Mouse (Mus musculus) spleen, adult 2 months (tissue): Measurements from ENCODE around the gene Sf3b6. TPM values are rescaled to one million over a fixed set of nuclear protein-coding genes. Genes with fewer than 3 reads are reported as not detected.
A peak's percentile ranks its signal among the peaks of the same experiment; 100 is the strongest.

Experiments
- DNase-seq, 2 experiments: peaks; one replicate each; pipeline versions ENCODE4 v3.0.0 to v3.0.0-alpha.2; 2012 to 2021; ENCODE audit warnings: low spot score in 2 of 2, low read depth in 1 of 2
- H3K27ac ChIP-seq: fragments of 200-500 bp; 2 replicates; pipeline ENCODE4 v1.5.1; 2012; ENCODE audit warnings: low read length, inconsistent platforms; ENCODE audit not compliant: insufficient read depth
- H3K27me3 ChIP-seq: fragments of 200-500 bp; 2 replicates; pipeline ENCODE4 v1.6.1; 2012; ENCODE audit warnings: mild to moderate bottlenecking, moderate library complexity, low read length, inconsistent platforms; ENCODE audit not compliant: control insufficient read depth, insufficient read depth
- H3K36me3 ChIP-seq: fragments of 200-500 bp; 2 replicates; pipeline ENCODE4 v1.6.1; 2012; ENCODE audit warnings: mild to moderate bottlenecking, low read length, inconsistent platforms; ENCODE audit not compliant: control insufficient read depth, insufficient read depth
- H3K4me1 ChIP-seq: fragments of 200-500 bp; 2 replicates; pipeline ENCODE4 v1.6.1; 2011; ENCODE audit warnings: inconsistent platforms; ENCODE audit not compliant: control insufficient read depth, insufficient read depth, insufficient read length
- H3K4me3 ChIP-seq: fragments of 200-500 bp; 2 replicates; pipeline ENCODE4 v1.5.1; 2011; ENCODE audit warnings: mild to moderate bottlenecking, inconsistent platforms; ENCODE audit not compliant: insufficient read depth, insufficient read length; ENCODE audit errors: extremely low read depth
- CTCF ChIP-seq: fragments of 200-500 bp; IDR thresholded peaks from 2 replicates; pipeline ENCODE4 v1.5.1; 2011; ENCODE audit warnings: mild to moderate bottlenecking, inconsistent platforms; ENCODE audit not compliant: insufficient read depth, insufficient read length, insufficient replicate concordance; ENCODE audit errors: extremely low read depth
- POLR2A ChIP-seq: fragments of 200-500 bp; IDR thresholded peaks from 2 replicates; pipeline ENCODE4 v1.6.1; 2011; ENCODE audit warnings: low read depth, low read length, inconsistent platforms
- WGBS: fragments of 180-500 bp; shearing (Covaris S2); methylation state at CpG from one replicate; pipeline ENCODE4 v1.1.7; 2018; 5-methylcytosine and 5-hydroxymethylcytosine counted together
- polyA plus RNA-seq: library from polyadenylated mRNA; depleted of rRNA; stranded (reverse); fragments of >200 nt; gene quantifications from 2 replicates; pipeline ENCODE4 v1.2.3, GENCODE M21; 2012; rRNA removed

Sf3b6 gene
- 33.8 and 40.8 TPM in 2 replicates for polyA plus RNA-seq

DNA sequence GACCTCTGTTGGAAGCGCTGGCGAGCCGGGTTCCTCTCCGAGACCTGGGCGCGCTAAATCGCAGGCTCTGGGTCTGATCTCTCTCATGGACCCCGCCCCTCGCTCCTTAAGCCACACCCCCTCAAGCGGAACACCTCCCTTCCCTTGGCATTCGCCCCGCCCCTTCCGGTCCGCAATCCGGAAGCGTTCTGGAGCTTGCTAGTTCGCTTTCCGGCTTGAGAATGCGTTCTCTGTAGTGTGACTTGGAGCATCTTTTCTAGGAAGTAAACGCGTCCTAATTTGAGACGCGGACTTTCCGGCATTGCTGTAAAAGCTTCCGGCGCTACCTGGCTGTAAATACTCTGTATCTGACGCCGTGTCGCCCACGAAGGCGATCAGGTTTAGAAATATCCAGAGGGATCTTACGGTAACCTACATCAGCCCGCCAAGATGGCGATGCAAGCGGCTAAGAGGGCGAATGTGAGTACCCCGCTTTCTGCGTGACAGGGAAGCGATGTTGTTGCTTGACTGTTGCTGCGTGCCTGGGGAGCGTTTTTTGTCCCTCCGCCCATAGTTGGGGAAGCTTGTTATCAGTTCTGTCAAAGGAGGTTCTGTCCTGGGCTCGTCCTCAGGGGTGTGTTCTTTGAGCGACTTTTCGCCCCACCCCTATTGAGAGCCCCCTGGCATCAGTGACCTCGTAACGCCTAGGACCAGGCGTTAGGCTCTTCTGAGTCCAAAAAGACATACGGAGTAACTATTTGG, at the start of gene Sf3b6:
Gene Sf3b6 (plus strand): TSS at position 184 of the 741 bp plus-strand sequence.
- DNase-seq: peak; percentile 94 to 99
- Histone ChIP-seq H3K27ac (peak within 1 kb of the TSS; percentile 72), H3K4me1 (peaks cover 2% of the 10 kb centered on the region; the same call in 1 of the 2 replicates), H3K4me3 (peak within 1 kb of the TSS; percentile 78), H3K36me3 (peaks cover 10% of the 10 kb centered on the region), H3K27me3 (no peaks in the 10 kb centered on the region)
- under 1% methylated on average over 49 of the region's 49 CpGs for WGBS
- peak; percentile 43 for TF ChIP-seq POLR2A
- no peak for TF ChIP-seq CTCF

DNA sequence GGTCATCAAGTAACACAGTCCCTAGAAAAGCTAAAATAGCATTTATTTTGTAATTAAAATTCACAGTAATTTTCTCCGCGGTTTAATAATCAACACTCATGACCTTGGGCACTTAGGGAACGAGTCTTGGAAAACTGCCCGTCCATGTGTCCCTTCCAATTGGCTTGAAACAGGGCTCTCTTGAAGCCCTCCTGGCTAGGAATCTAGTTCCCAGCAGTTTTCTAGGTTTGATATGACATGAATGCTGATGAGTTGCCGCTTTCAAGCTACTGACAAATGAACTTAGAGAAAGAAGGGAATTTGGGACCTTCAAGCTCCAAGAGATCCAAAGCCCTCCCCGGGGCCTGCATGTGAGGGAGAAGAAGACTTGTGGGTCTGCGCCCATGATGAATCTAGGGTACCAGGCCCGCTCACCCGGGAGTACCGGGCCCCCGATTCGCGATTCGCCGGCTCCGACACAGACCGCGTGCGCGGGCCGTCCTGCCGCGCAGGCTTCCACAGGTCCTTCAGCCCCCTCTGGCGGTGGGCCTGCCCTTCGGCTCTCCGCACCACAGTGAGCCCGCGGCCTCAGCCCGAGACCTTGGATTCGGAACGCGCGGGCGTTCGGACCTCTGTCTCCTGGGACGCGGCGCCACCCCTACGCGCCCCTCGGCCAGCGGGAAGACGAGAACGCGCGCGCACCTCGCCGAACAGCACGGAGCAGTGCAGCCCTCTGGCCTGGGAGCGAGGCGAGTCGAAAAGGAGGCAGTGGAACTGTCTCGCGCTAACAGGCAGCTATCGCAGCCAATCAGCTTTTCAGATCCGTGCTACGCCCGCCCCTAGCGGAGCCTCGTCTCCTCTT, 48.6 kb upstream of the Sf3b6 start, which contains the start of the genes Pfn4 and Fam228b:
Gene Pfn4 (plus strand): TSS at position 531 of the 841 bp plus-strand sequence.
Gene Fam228b (minus strand): TSS at position 776 of the 841 bp plus-strand sequence.
- 6% methylated on average over 61 of the region's 61 CpGs for WGBS
- DNase-seq: peak; percentile 77 to 96

DNA sequence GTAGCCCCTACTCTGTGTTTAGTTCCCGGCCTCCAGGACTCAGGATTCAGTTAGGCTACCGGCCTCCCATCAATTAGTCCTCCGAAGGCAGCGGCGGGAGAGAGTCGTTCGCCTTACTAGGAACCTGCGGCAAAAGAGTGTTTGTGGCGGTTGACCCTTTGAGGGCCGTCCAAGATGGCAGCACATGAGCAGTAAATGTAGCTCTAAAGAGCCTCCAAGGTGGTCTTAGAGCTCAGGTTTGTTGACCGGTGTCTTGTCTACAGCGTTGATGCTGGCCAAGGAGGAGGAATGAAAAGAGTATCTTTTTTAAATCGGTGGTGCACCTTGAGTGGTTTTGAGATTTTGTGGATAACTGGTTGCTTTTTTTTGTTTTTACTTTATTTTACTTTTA, 48.0 kb upstream of the Sf3b6 start:
- H3K27ac ChIP-seq: no peak overlapping the region
- H3K27me3 ChIP-seq: no peaks in the 10 kb centered on the region
- TF ChIP-seq POLR2A (no peak), CTCF (no peak)
- peak overlapping the region; percentile 91 for H3K4me3 ChIP-seq
- peaks cover 5% of the 10 kb centered on the region; the same call in 1 of the 2 replicates for H3K4me1 ChIP-seq
- H3K36me3 ChIP-seq: no peaks in the 10 kb centered on the region
- 26% methylated on average over 13 of the region's 13 CpGs for WGBS
- no peak for DNase-seq

More for the DNA sequence above, 48.6 kb upstream of the Sf3b6 start, which contains the start of the genes Pfn4 and Fam228b:
- peaks cover 5% of the 10 kb centered on the region; the same call in 1 of the 2 replicates for H3K4me1 ChIP-seq
- no peaks in the 10 kb centered on the region for H3K36me3 ChIP-seq
- no peaks in the 10 kb centered on the region for H3K27me3 ChIP-seq
- peak within 1 kb of the TSS; percentile 74 for H3K27ac ChIP-seq
- peak within 1 kb of the TSS; percentile 91 for H3K4me3 ChIP-seq
- TF ChIP-seq POLR2A (no peak), CTCF (peak; percentile 87)

DNA sequence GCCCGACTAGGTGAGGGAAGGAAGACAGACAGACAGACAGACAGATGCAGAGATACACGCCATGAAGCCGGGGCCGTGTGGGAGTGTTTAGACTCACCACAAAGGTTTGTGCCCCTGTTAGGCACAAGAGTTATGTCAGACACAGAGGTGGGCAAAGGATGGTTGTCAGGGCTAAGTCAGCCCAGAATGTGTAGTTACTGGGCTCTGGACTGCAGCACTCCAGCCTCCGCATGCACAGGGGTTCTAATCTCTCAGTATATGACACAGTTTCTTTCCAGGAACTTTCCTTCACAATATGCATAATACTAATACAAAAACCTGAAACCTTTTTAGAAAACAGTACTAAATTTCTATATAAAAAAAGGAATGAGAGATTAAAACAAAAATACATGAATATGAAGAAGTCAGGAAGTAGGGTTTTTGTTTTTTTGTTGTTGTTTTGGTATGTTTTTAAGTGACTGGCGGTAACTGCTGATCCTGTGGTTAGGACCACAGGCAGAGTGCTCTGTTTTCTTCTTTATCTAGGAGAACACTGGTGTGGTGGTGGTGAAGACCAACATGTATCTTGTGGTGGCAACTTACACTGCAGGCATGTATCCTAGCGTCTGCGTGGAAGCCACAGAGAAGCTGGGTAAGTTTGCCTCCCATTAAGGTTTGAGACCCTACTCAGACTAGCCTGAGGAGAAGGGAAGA, 42.3 kb upstream of the Sf3b6 start:
- no peaks in the 10 kb centered on the region for H3K27me3 ChIP-seq
- TF ChIP-seq CTCF (no peak), POLR2A (no peak)
- DNase-seq: no peak
- no peak overlapping the region for H3K27ac ChIP-seq
- H3K4me3 ChIP-seq: no peak overlapping the region
- no peaks in the 10 kb centered on the region for H3K4me1 ChIP-seq
- 70% methylated on average over 8 of the region's 8 CpGs for WGBS
- H3K36me3 ChIP-seq: no peaks in the 10 kb centered on the region

DNA sequence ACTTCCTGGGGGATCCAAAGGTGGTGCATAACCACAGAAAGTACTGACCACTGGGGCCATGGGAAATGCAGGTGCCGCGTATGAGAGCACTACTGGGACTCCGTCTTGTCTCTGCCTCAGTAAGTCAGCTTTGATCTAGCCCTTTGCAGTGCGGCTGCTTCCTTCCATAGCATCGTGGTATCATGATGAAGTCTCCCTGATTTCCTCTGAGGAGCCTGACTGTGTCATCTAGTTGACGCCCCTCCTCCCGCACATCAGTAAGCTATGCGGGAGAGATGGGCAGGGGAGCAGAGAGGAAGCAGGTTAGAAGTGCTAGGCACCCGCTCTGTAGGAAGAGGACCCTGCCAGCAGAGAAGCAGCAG, 41.8 kb upstream of the Sf3b6 start:
- H3K4me1 ChIP-seq: no peaks in the 10 kb centered on the region
- no peaks in the 10 kb centered on the region for H3K36me3 ChIP-seq
- H3K4me3 ChIP-seq: no peak overlapping the region
- 54% methylated on average over 9 of the region's 9 CpGs for WGBS
- DNase-seq: no peak
- H3K27ac ChIP-seq: no peak overlapping the region
- H3K27me3 ChIP-seq: no peaks in the 10 kb centered on the region
- no peak for TF ChIP-seq CTCF
- no peak for TF ChIP-seq POLR2A

DNA sequence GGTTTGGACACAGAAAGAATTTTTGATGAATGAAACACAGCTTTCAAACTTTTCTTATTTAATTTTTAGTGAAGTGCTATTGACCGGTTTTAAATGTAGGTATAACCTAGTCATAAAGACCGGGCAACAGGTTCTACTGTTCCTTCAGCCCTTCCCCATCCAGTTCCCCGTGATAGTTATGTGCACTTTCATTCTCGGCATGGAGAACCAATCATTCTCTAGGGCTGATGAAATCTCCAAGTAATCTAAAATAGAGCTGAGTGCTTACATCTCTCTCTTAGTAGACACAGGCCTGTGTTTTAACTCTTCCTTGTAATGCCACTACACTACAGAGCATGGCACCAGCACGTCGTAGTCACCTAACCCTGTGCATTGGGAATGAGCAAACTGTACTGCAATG, 39.6 kb upstream of the Sf3b6 start:
- Histone ChIP-seq H3K27ac (no peak overlapping the region), H3K36me3 (no peaks in the 10 kb centered on the region), H3K4me3 (no peak overlapping the region), H3K4me1 (no peaks in the 10 kb centered on the region), H3K27me3 (no peaks in the 10 kb centered on the region)
- WGBS: 84% methylated on average over 6 of the region's 6 CpGs
- TF ChIP-seq CTCF (no peak), POLR2A (no peak)
- no peak for DNase-seq
